Mouse (Mus musculus): ENCODE measurements at regions not wholly inside any gene's neighbourhood (a gene's known extent, or its start where the extent isn't known, plus 50 kb on each side); places are given as distances from the start of the nearest gene placed in this dataset.

GRCm38 (mm10) chr15:62048981-62049380 lies 1126.2 kb upstream of the A1bg start:
- Histone ChIP-seq H3K4me1 (ENCODE audit: control insufficient read depth, insufficient read depth, low read length) (peaks cover 2% of the 10 kb centered on the region), H3K4me3 (replicated peaks; ENCODE audit: insufficient read depth, low read depth, low read length) (no peak overlapping the region), H3K27me3 (ENCODE audit: control insufficient read depth, insufficient read depth, low read length) (no peaks in the 10 kb centered on the region), H3K27ac (ENCODE audit: insufficient read depth, low read length) (no peak overlapping the region)
- TF ChIP-seq POLR2A (IDR thresholded peaks at IDR 0.05; ENCODE audit: borderline replicate concordance, insufficient read depth, low read length), result no peak
- TF ChIP-seq CTCF (IDR thresholded peaks at IDR 0.05; ENCODE audit: borderline replicate concordance, insufficient read depth, low read depth, low read length), result no peak
- WGBS, result 91% methylated on average over 4 of the region's 4 CpGs
- no peak for DNase-seq

GRCm38 (mm10) chr15:62046276-62046675 lies 1123.5 kb upstream of the A1bg start:
- Histone ChIP-seq H3K27ac (ENCODE audit: insufficient read depth, low read length) (no peak overlapping the region), H3K4me3 (replicated peaks; ENCODE audit: insufficient read depth, low read depth, low read length) (no peak overlapping the region), H3K4me1 (ENCODE audit: control insufficient read depth, insufficient read depth, low read length) (peaks cover 7% of the 10 kb centered on the region), H3K27me3 (ENCODE audit: control insufficient read depth, insufficient read depth, low read length) (no peaks in the 10 kb centered on the region)
- 90% methylated on average over 3 of the region's 3 CpGs for WGBS
- no peak for DNase-seq
- TF ChIP-seq CTCF (IDR thresholded peaks at IDR 0.05; ENCODE audit: borderline replicate concordance, insufficient read depth, low read depth, low read length) (no peak), POLR2A (IDR thresholded peaks at IDR 0.05; ENCODE audit: borderline replicate concordance, insufficient read depth, low read length) (no peak)

- Histone ChIP-seq H3K4me3 (replicated peaks; ENCODE audit: insufficient read depth, low read depth, low read length) (no peak overlapping the region), H3K27ac (ENCODE audit: insufficient read depth, low read length) (no peak overlapping the region), H3K4me1 (ENCODE audit: control insufficient read depth, insufficient read depth, low read length) (peaks cover 7% of the 10 kb centered on the region), H3K27me3 (ENCODE audit: control insufficient read depth, insufficient read depth, low read length) (no peaks in the 10 kb centered on the region)
- no peak for DNase-seq
- TF ChIP-seq CTCF (IDR thresholded peaks at IDR 0.05; ENCODE audit: borderline replicate concordance, insufficient read depth, low read depth, low read length) (no peak), POLR2A (IDR thresholded peaks at IDR 0.05; ENCODE audit: borderline replicate concordance, insufficient read depth, low read length) (no peak)
- 95% methylated on average over 7 of the region's 7 CpGs for WGBS
Measured at GRCm38 (mm10) chr15:62044654-62045335, 1122.0 kb upstream of the A1bg start.

- DNase-seq, result peak; percentile 41 to 81
- no peaks in the 10 kb centered on the region for H3K27me3 ChIP-seq (ENCODE audit: control insufficient read depth, insufficient read depth, low read length)
- no peak overlapping the region for H3K27ac ChIP-seq (ENCODE audit: insufficient read depth, low read length)
- H3K4me1 ChIP-seq (ENCODE audit: control insufficient read depth, insufficient read depth, low read length), result peaks cover 7% of the 10 kb centered on the region
- no peak overlapping the region for H3K4me3 ChIP-seq (replicated peaks; ENCODE audit: insufficient read depth, low read depth, low read length)
- WGBS, result 59% methylated on average over 20 of the region's 20 CpGs
- TF ChIP-seq POLR2A (IDR thresholded peaks at IDR 0.05; ENCODE audit: borderline replicate concordance, insufficient read depth, low read length) (no peak), CTCF (IDR thresholded peaks at IDR 0.05; ENCODE audit: borderline replicate concordance, insufficient read depth, low read depth, low read length) (no peak)
Measured at GRCm38 (mm10) chr15:62043617-62044392, 1121.0 kb upstream of the A1bg start.

- 94% methylated on average over 6 of the region's 6 CpGs for WGBS
- H3K27me3 ChIP-seq (ENCODE audit: control insufficient read depth, insufficient read depth, low read length), result no peaks in the 10 kb centered on the region
- no peak overlapping the region for H3K27ac ChIP-seq (ENCODE audit: insufficient read depth, low read length)
- H3K4me3 ChIP-seq (replicated peaks; ENCODE audit: insufficient read depth, low read depth, low read length), result no peak overlapping the region
- DNase-seq, result no peak
- no peak for TF ChIP-seq CTCF (IDR thresholded peaks at IDR 0.05; ENCODE audit: borderline replicate concordance, insufficient read depth, low read depth, low read length)
- no peak for TF ChIP-seq POLR2A (IDR thresholded peaks at IDR 0.05; ENCODE audit: borderline replicate concordance, insufficient read depth, low read length)
- H3K4me1 ChIP-seq (ENCODE audit: control insufficient read depth, insufficient read depth, low read length), result peaks cover 7% of the 10 kb centered on the region
Measured at GRCm38 (mm10) chr15:62042924-62043504, 1120.2 kb upstream of the A1bg start.

Data from cerebellum, adult 2 months (tissue).